Mouse (Mus musculus): ENCODE results near the gene H2al1h. TPM values are rescaled to one million over a fixed set of nuclear protein-coding genes. Genes with fewer than 3 reads are reported as not detected.
"Not testable (repeated sequence)": the region's sequence is repeated elsewhere in the genome, so short reads cannot be mapped to it uniquely, and the experiment has no call there.

The H2al1h gene
- polyA plus RNA-seq, 1 experiment from 2014 or later = not detected

DNA sequence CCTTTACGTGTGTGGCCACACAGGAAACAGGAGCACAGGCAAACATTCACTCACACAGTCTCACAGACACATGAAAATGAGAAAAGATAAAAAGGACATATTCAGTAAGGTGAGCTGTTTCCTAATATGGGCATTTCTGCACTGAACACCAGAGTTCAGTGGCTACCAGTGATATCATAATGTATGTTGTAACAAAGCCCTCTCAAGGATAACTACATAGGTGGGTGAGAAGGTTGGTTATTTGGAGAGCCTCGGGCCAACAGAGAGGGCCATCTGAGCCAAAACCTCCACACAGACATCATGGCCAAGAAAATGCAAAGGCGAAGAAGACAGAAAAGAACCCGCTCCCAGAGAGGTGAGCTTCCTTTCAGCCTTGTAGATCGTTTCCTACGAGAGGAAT lies 12.8 kb upstream of the H2al1h start, which contains the start of gene H2al1d:
Gene H2al1d, plus strand, starts transcription at position 301 of the 400 bp plus-strand sequence.
- H3K4me2 ChIP-seq; H3K27me3 ChIP-seq (ENCODE audit: control insufficient read depth, insufficient read depth, low read length); H3K9ac ChIP-seq (ENCODE audit: low read length); H3K36me3 ChIP-seq (ENCODE audit: control insufficient read depth, insufficient read depth, low read length); DNase-seq (ENCODE audit: low spot score, missing footprints); H3K4me1 ChIP-seq (ENCODE audit: control insufficient read depth, insufficient read depth, low read length); H3K27ac ChIP-seq (ENCODE audit: low read depth, low read length); ATAC-seq (ENCODE audit: low FRiP score); H3K9me3 ChIP-seq (ENCODE audit: control insufficient read depth, low read length); H3K4me3 ChIP-seq (ENCODE audit: low read depth, low read length): not testable (repeated sequence)
- WGBS = no CpG with 5 or more reads among the region's 6 CpGs

DNA sequence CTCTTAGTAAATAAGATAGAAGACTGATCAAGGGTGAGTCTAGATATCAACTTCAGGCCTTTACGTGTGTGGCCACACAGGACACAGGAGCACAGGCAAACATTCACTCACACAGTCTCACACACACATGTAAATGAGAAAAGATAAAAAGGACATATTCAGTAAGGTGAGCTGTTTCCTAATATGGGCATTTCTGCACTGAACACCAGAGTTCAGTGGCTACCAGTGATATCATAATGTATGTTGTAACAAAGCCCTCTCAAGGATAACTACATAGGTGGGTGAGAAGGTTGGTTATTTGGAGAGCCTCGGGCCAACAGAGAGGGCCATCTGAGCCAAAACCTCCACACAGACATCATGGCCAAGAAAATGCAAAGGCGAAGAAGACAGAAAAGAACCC lies 9.7 kb upstream of the H2al1h start, which contains the start of gene H2al1e:
Gene H2al1e, plus strand, starts transcription at position 301 of the 400 bp plus-strand sequence.
- H3K36me3 ChIP-seq (ENCODE audit: control insufficient read depth, insufficient read depth, low read length); ATAC-seq (ENCODE audit: low FRiP score); H3K27ac ChIP-seq (ENCODE audit: low read depth, low read length); H3K27me3 ChIP-seq (ENCODE audit: control insufficient read depth, insufficient read depth, low read length); H3K9me3 ChIP-seq (ENCODE audit: control insufficient read depth, low read length); H3K4me1 ChIP-seq (ENCODE audit: control insufficient read depth, insufficient read depth, low read length); DNase-seq (ENCODE audit: low spot score, missing footprints); H3K4me3 ChIP-seq (ENCODE audit: low read depth, low read length); H3K4me2 ChIP-seq; H3K9ac ChIP-seq (ENCODE audit: low read length): not testable (repeated sequence)
- no CpG with 5 or more reads among the region's 3 CpGs for WGBS

DNA sequence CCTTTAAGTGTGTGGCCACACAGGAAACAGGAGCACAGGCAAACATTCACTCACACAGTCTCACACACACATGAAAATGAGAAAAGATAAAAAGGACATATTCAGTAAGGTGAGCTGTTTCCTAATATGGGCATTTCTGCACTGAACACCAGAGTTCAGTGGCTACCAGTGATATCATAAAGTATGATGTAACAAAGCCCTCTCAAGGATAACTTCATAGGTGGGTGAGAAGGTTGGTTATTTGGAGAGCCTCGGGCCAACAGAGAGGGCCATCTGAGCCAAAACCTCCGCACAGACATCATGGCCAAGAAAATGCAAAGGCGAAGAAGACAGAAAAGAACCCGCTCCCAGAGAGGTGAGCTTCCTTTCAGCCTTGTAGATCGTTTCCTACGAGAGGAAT lies 6.4 kb upstream of the H2al1h start, which contains the start of gene H2al1f:
Gene H2al1f, plus strand, starts transcription at position 301 of the 400 bp plus-strand sequence.
- H3K36me3 ChIP-seq (ENCODE audit: control insufficient read depth, insufficient read depth, low read length); H3K4me2 ChIP-seq; H3K4me1 ChIP-seq (ENCODE audit: control insufficient read depth, insufficient read depth, low read length); ATAC-seq (ENCODE audit: low FRiP score); H3K27me3 ChIP-seq (ENCODE audit: control insufficient read depth, insufficient read depth, low read length); H3K4me3 ChIP-seq (ENCODE audit: low read depth, low read length); H3K27ac ChIP-seq (ENCODE audit: low read depth, low read length); H3K9ac ChIP-seq (ENCODE audit: low read length); H3K9me3 ChIP-seq (ENCODE audit: control insufficient read depth, low read length); DNase-seq (ENCODE audit: low spot score, missing footprints): not testable (repeated sequence)
- no CpG with 5 or more reads among the region's 6 CpGs for WGBS

DNA sequence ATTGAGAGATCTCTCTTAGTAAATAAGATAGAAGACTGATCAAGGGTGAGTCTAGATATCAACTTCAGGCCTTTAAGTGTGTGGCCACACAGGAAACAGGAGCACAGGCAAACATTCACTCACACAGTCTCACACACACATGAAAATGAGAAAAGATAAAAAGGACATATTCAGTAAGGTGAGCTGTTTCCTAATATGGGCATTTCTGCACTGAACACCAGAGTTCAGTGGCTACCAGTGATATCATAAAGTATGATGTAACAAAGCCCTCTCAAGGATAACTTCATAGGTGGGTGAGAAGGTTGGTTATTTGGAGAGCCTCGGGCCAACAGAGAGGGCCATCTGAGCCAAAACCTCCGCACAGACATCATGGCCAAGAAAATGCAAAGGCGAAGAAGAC lies 3.3 kb upstream of the H2al1h start, which contains the start of gene H2al1g:
Gene H2al1g, plus strand, starts transcription at position 301 of the 400 bp plus-strand sequence.
- no CpG with 5 or more reads among the region's 3 CpGs for WGBS

DNA sequence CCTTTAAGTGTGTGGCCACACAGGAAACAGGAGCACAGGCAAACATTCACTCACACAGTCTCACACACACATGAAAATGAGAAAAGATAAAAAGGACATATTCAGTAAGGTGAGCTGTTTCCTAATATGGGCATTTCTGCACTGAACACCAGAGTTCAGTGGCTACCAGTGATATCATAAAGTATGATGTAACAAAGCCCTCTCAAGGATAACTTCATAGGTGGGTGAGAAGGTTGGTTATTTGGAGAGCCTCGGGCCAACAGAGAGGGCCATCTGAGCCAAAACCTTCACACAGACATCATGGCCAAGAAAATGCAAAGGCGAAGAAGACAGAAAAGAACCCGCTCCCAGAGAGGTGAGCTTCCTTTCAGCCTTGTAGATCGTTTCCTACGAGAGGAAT lies 3.1 kb downstream of the H2al1h start, which contains the start of gene H2al1i:
Gene H2al1i, plus strand, starts transcription at position 301 of the 400 bp plus-strand sequence.
- not testable (repeated sequence) for H3K9me3 ChIP-seq (ENCODE audit: control insufficient read depth, low read length); ATAC-seq (ENCODE audit: low FRiP score); H3K4me3 ChIP-seq (ENCODE audit: low read depth, low read length); H3K27ac ChIP-seq (ENCODE audit: low read depth, low read length); DNase-seq (ENCODE audit: low spot score, missing footprints); H3K4me1 ChIP-seq (ENCODE audit: control insufficient read depth, insufficient read depth, low read length); H3K36me3 ChIP-seq (ENCODE audit: control insufficient read depth, insufficient read depth, low read length); H3K4me2 ChIP-seq; H3K27me3 ChIP-seq (ENCODE audit: control insufficient read depth, insufficient read depth, low read length); H3K9ac ChIP-seq (ENCODE audit: low read length)
- 90% methylated on average over 2 of the region's 5 CpGs for WGBS

More for the DNA sequence above, 3.3 kb upstream of the H2al1h start, which contains the start of gene H2al1g:
- not testable (repeated sequence) for ATAC-seq (ENCODE audit: low FRiP score); H3K9me3 ChIP-seq (ENCODE audit: control insufficient read depth, low read length); H3K36me3 ChIP-seq (ENCODE audit: control insufficient read depth, insufficient read depth, low read length); H3K27ac ChIP-seq (ENCODE audit: low read depth, low read length); H3K4me1 ChIP-seq (ENCODE audit: control insufficient read depth, insufficient read depth, low read length); H3K9ac ChIP-seq (ENCODE audit: low read length); DNase-seq (ENCODE audit: low spot score, missing footprints); H3K27me3 ChIP-seq (ENCODE audit: control insufficient read depth, insufficient read depth, low read length); H3K4me3 ChIP-seq (ENCODE audit: low read depth, low read length); H3K4me2 ChIP-seq

DNA sequence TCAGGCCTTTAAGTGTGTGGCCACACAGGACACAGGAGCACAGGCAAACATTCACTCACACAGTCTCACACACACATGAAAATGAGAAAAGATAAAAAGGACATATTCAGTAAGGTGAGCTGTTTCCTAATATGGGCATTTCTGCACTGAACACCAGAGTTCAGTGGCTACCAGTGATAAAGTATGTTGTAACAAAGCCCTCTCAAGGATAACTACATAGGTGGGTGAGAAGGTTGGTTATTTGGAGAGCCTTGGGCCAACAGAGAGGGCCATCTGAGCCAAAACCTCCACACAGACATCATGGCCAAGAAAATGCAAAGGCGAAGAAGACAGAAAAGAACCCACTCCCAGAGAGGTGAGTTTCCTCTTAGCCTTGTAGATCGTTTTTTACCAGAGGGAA lies 6.2 kb downstream of the H2al1h start, which contains the start of gene H2al1j:
Gene H2al1j, plus strand, starts transcription at position 301 of the 400 bp plus-strand sequence.
- H3K27ac ChIP-seq (ENCODE audit: low read depth, low read length); H3K27me3 ChIP-seq (ENCODE audit: control insufficient read depth, insufficient read depth, low read length); H3K9ac ChIP-seq (ENCODE audit: low read length); ATAC-seq (ENCODE audit: low FRiP score); H3K4me3 ChIP-seq (ENCODE audit: low read depth, low read length); H3K4me2 ChIP-seq; H3K36me3 ChIP-seq (ENCODE audit: control insufficient read depth, insufficient read depth, low read length); H3K9me3 ChIP-seq (ENCODE audit: control insufficient read depth, low read length); H3K4me1 ChIP-seq (ENCODE audit: control insufficient read depth, insufficient read depth, low read length); DNase-seq (ENCODE audit: low spot score, missing footprints): not testable (repeated sequence)
- WGBS = 84% methylated on average over 2 of the region's 2 CpGs

DNA sequence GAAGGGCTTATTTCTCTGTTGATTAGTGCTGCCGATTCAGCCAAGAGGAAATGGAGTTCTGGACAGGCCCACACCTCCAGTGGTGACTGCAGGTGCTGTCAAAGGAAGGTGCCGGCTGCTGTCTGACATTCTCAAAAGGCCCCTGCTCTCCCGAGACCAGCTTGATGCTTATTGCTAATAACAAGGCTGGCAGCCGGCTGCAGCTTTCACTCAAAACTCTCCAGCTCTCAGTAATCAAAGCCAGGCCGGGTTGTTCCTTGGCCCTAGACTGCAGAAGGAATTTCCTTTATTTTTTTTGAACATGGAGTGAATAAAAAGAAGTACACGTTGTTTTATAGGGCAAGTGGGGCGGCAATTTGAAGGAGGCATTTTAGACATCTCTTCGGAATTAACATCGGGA lies 24.5 kb downstream of the H2al1h start:
- Histone ChIP-seq H3K27ac (ENCODE audit: low read depth, low read length) (no peak overlapping the region), H3K36me3 (ENCODE audit: control insufficient read depth, insufficient read depth, low read length) (no peaks in the 10 kb centered on the region), H3K9ac (ENCODE audit: low read length) (no peak overlapping the region), H3K27me3 (ENCODE audit: control insufficient read depth, insufficient read depth, low read length) (no peaks in the 10 kb centered on the region), H3K4me3 (ENCODE audit: low read depth, low read length) (no peak overlapping the region), H3K9me3 (ENCODE audit: control insufficient read depth, low read length) (no peaks in the 10 kb centered on the region), H3K4me2 (no peak overlapping the region), H3K4me1 (ENCODE audit: control insufficient read depth, insufficient read depth, low read length) (no peaks in the 10 kb centered on the region)
- no peak for ATAC-seq (ENCODE audit: low FRiP score)
- WGBS = 72% methylated on average over 9 of the region's 9 CpGs
- DNase-seq (ENCODE audit: low spot score, missing footprints) = no peak

DNA sequence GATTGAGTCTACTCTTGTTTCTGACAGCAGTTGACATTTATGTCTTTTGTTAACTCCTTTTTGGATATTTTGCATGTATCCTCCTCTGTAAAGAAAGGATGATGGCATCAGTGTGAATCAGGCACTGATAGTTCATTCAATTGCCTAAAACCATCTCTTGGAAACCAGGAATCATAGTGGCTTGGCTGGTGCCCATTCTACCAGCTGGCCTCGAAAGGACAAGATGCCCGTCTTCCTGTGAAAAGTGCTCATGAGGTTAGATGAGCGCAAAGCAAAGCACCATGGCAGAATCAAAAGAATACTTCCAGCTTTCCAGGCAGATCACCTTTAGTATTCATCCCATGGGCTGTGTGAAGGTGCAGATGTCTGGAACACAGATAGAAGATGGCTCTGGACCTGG lies 25.5 kb downstream of the H2al1h start:
- H3K36me3 ChIP-seq (ENCODE audit: control insufficient read depth, insufficient read depth, low read length) = no peaks in the 10 kb centered on the region
- ATAC-seq (ENCODE audit: low FRiP score) (no peak), DNase-seq (ENCODE audit: low spot score, missing footprints) (no peak)
- no peaks in the 10 kb centered on the region for H3K4me1 ChIP-seq (ENCODE audit: control insufficient read depth, insufficient read depth, low read length)
- 96% methylated on average over 3 of the region's 3 CpGs for WGBS
- H3K9ac ChIP-seq (ENCODE audit: low read length) = no peak overlapping the region
- H3K27ac ChIP-seq (ENCODE audit: low read depth, low read length) = no peak overlapping the region
- H3K9me3 ChIP-seq (ENCODE audit: control insufficient read depth, low read length) = no peaks in the 10 kb centered on the region
- no peak overlapping the region for H3K4me3 ChIP-seq (ENCODE audit: low read depth, low read length)
- H3K27me3 ChIP-seq (ENCODE audit: control insufficient read depth, insufficient read depth, low read length) = no peaks in the 10 kb centered on the region
- no peak overlapping the region for H3K4me2 ChIP-seq

DNA sequence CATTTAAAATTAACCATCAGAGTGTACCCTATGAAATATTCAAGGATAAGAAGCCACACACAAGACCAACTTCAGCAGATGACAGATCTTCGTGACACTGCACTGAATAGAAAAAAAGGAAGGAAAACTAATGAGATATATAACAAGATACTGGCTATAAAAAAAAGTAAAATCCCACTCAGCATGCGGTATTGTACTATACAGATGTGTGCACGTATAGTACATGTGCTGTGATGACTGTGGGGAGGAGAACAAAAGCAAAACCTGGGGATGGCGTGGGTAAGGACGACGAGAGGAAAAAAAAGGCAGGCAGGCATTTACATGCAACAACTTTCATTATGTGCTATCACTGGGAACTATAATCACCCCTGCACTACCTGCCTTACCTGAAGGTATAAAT lies 39.5 kb downstream of the H2al1h start:
- WGBS = 83% methylated on average over 6 of the region's 6 CpGs
- H3K4me1 ChIP-seq (ENCODE audit: control insufficient read depth, insufficient read depth, low read length) = no peaks in the 10 kb centered on the region

More for the DNA sequence above, 39.5 kb downstream of the H2al1h start:
- peaks cover 3% of the 10 kb centered on the region; the same call in 1 of the 2 replicates for H3K27me3 ChIP-seq (ENCODE audit: control insufficient read depth, insufficient read depth, low read length)
- no peak overlapping the region for H3K4me2 ChIP-seq
- no peak for ATAC-seq (ENCODE audit: low FRiP score)
- DNase-seq (ENCODE audit: low spot score, missing footprints) = no peak
- H3K27ac ChIP-seq (ENCODE audit: low read depth, low read length) = no peak overlapping the region
- no peaks in the 10 kb centered on the region for H3K9me3 ChIP-seq (ENCODE audit: control insufficient read depth, low read length)
- no peak overlapping the region for H3K9ac ChIP-seq (ENCODE audit: low read length)
- H3K4me3 ChIP-seq (ENCODE audit: low read depth, low read length) = no peak overlapping the region
- no peaks in the 10 kb centered on the region for H3K36me3 ChIP-seq (ENCODE audit: control insufficient read depth, insufficient read depth, low read length)

Data from midbrain, embryonic 11.5 days (tissue).